Mouse (Mus musculus): ENCODE measurements around the gene Slpi.
"Not testable (repeated sequence)": the region's sequence is repeated elsewhere in the genome, so short reads cannot be mapped to it uniquely, and the experiment has no call there.

Slpi gene

GRCm38 (mm10) chr2:164373187-164373586 is 15.7 kb downstream of the Slpi start:
- DNase-seq: no peak

- no peak for DNase-seq
Observed at GRCm38 (mm10) chr2:164372408-164373053, 16.4 kb downstream of the Slpi start.

- no peak for DNase-seq
Observed at GRCm38 (mm10) chr2:164371371-164371770, 17.5 kb downstream of the Slpi start.

- no peak for DNase-seq
Observed at GRCm38 (mm10) chr2:164368620-164369105, 20.2 kb downstream of the Slpi start.

GRCm38 (mm10) chr2:164366947-164367346 is 21.9 kb downstream of the Slpi start:
- DNase-seq: no peak

GRCm38 (mm10) chr2:164360974-164361657 is 27.8 kb downstream of the Slpi start:
- DNase-seq: no peak

GRCm38 (mm10) chr2:164359668-164360067 is 29.2 kb downstream of the Slpi start:
- no peak for DNase-seq

- DNase-seq: no peak
Observed at GRCm38 (mm10) chr2:164359031-164359430, 29.9 kb downstream of the Slpi start.

GRCm38 (mm10) chr2:164358373-164358772 is 30.5 kb downstream of the Slpi start:
- DNase-seq: no peak

GRCm38 (mm10) chr2:164356177-164356967 is 32.5 kb downstream of the Slpi start:
- no peak for DNase-seq

GRCm38 (mm10) chr2:164353356-164353755 is 35.5 kb downstream of the Slpi start:
- DNase-seq: no peak

- DNase-seq: no peak
Observed at GRCm38 (mm10) chr2:164352697-164353096, 36.2 kb downstream of the Slpi start.

GRCm38 (mm10) chr2:164348980-164349379 is 39.9 kb downstream of the Slpi start:
- peak; percentile 49 for DNase-seq

- not testable (repeated sequence) for DNase-seq
Observed at GRCm38 (mm10) chr2:164347697-164348096, 41.2 kb downstream of the Slpi start.

- not testable (repeated sequence) for DNase-seq
Observed at GRCm38 (mm10) chr2:164343732-164344131, 45.2 kb downstream of the Slpi start.

GRCm38 (mm10) chr2:164332440-164332839 is 56.5 kb downstream of the Slpi start, which contains the start of gene Svs5:
Gene Svs5, plus strand, starts transcription at chr2:164332740.
- not testable (repeated sequence) for DNase-seq

- DNase-seq: no peak
Observed at GRCm38 (mm10) chr2:164320983-164321382, 67.9 kb downstream of the Slpi start.

- not testable (repeated sequence) for DNase-seq
Observed at GRCm38 (mm10) chr2:164316451-164316850, 72.4 kb downstream of the Slpi start, which contains the start of gene Svs6. Gene Svs6, plus strand, starts transcription at chr2:164316751.

GRCm38 (mm10) chr2:164315460-164315859 is 73.4 kb downstream of the Slpi start:
- not testable (repeated sequence) for DNase-seq

GRCm38 (mm10) chr2:164312599-164312998 is 76.3 kb downstream of the Slpi start:
- DNase-seq: no peak
